Mouse (Mus musculus): ENCODE results near the gene H2-K1. TPM values are rescaled to one million over a fixed set of nuclear protein-coding genes. Genes with fewer than 3 reads are reported as not detected.
"Not testable (repeated sequence)": the region's sequence is repeated elsewhere in the genome, so short reads cannot be mapped to it uniquely, and the experiment has no call there.

The H2-K1 gene
- polyA plus RNA-seq, 2 experiments from 2014 or later, result 5,395 to 7,513 TPM

- no peak for ATAC-seq
Measured at GRCm38 (mm10) chr17:33954646-33955554, 45.2 kb downstream of the H2-K1 start.

GRCm38 (mm10) chr17:33953961-33954565 lies 46.1 kb downstream of the H2-K1 start:
- ATAC-seq, result no peak

- no peak for ATAC-seq
Measured at GRCm38 (mm10) chr17:33953310-33953709, 46.8 kb downstream of the H2-K1 start.

GRCm38 (mm10) chr17:33952879-33953278 lies 47.3 kb downstream of the H2-K1 start:
- ATAC-seq, result no peak

GRCm38 (mm10) chr17:33952015-33952414 lies 48.1 kb downstream of the H2-K1 start:
- not testable (repeated sequence) for ATAC-seq

GRCm38 (mm10) chr17:33951021-33951946 lies 48.9 kb downstream of the H2-K1 start, which contains the start of gene B3galt4:
TSS of gene B3galt4 (minus strand) at chr17:33951488.
- peak; percentile 59 for ATAC-seq

GRCm38 (mm10) chr17:33950131-33950625 lies 50.0 kb downstream of the H2-K1 start:
- no peak for ATAC-seq

- no peak for ATAC-seq
Measured at GRCm38 (mm10) chr17:33948905-33949537, 51.1 kb downstream of the H2-K1 start.

GRCm38 (mm10) chr17:33948090-33948904 lies 51.9 kb downstream of the H2-K1 start:
- ATAC-seq, result no peak

- ATAC-seq, result peak; percentile 30
Measured at GRCm38 (mm10) chr17:33947430-33948089, 52.6 kb downstream of the H2-K1 start.

Other genes with a start within 250 kb of the H2-K1 start
- 100 to 1,000 TPM; 257 to 400 TPM for gene Rab11b, start 239.8 kb downstream of the H2-K1 start, polyA plus RNA-seq (2017; shearing (Covaris generic))
- gene Angptl4, start 218.5 kb downstream of the H2-K1 start, polyA plus RNA-seq (2017; shearing (Covaris generic)), result 1 to 10 TPM; 4.4 to 6.1 TPM
- gene Kank3, start 189.8 kb downstream of the H2-K1 start, polyA plus RNA-seq (2017; shearing (Covaris generic)), result 1 to 10 TPM; 6.3 to 8.9 TPM
- 1,000 to 10,000 TPM; 1,453 to 2,471 TPM for gene Rps28, start 175.8 kb downstream of the H2-K1 start, polyA plus RNA-seq (2017; shearing (Covaris generic))
- gene Ndufa7, start 175.8 kb downstream of the H2-K1 start, polyA plus RNA-seq (2017; shearing (Covaris generic)), result 100 to 1,000 TPM; 377 to 404 TPM
- 10 to 100 TPM; 11.0 to 11.9 TPM for gene Cd320, start 157.3 kb downstream of the H2-K1 start, polyA plus RNA-seq (2017; shearing (Covaris generic))
- not detected for gene Gm7029, start 126.5 kb downstream of the H2-K1 start, polyA plus RNA-seq (2017; shearing (Covaris generic))
- gene Kifc1, start 109.7 kb downstream of the H2-K1 start, polyA plus RNA-seq (2017; shearing (Covaris generic)), result 1 to 10 TPM; 1.3 to 4.7 TPM
- 1 to 10 TPM; 2.0 to 3.1 TPM for gene Platr17, start 95.2 kb downstream of the H2-K1 start, polyA plus RNA-seq (2017; shearing (Covaris generic))
- gene Daxx, start 90.9 kb downstream of the H2-K1 start, polyA plus RNA-seq (2017; shearing (Covaris generic)), result 100 to 1,000 TPM; 117 to 200 TPM
- 100 to 1,000 TPM; 348 to 555 TPM for gene Tapbp, start 84.4 kb downstream of the H2-K1 start, polyA plus RNA-seq (2017; shearing (Covaris generic))
- 1 to 10 TPM; 3.6 to 3.8 TPM for gene Zbtb22, start 84.4 kb downstream of the H2-K1 start, polyA plus RNA-seq (2017; shearing (Covaris generic))
- gene Rgl2, start 70.8 kb downstream of the H2-K1 start, polyA plus RNA-seq (2017; shearing (Covaris generic)), result 10 to 100 TPM; 30.2 to 31.4 TPM
- 100 to 1,000 TPM; 121 to 141 TPM for gene Pfdn6, start 60.0 kb downstream of the H2-K1 start, polyA plus RNA-seq (2017; shearing (Covaris generic))
- gene Wdr46, start 59.7 kb downstream of the H2-K1 start, polyA plus RNA-seq (2017; shearing (Covaris generic)), result 10 to 100 TPM; 11.5 to 14.3 TPM
- 10 to 100 TPM; 13.2 to 21.0 TPM for gene B3galt4, start 48.9 kb downstream of the H2-K1 start, polyA plus RNA-seq (2017; shearing (Covaris generic))
- 10 to 100 TPM; 27.4 to 47.4 TPM for gene Vps52, start 44.5 kb downstream of the H2-K1 start, polyA plus RNA-seq (2017; shearing (Covaris generic))
- 1,000 to 10,000 TPM; 6,766 to 6,959 TPM for gene Rps18, start 44.3 kb downstream of the H2-K1 start, polyA plus RNA-seq (2017; shearing (Covaris generic))
- gene Ring1, start 24.3 kb upstream of the H2-K1 start, polyA plus RNA-seq (2017; shearing (Covaris generic)), result 1 to 10 TPM; 2.2 to 2.3 TPM
- 10 to 100 TPM; 20.9 to 21.4 TPM for gene H2-Ke6, start 27.7 kb upstream of the H2-K1 start, polyA plus RNA-seq (2017; shearing (Covaris generic))
- gene Slc39a7, start 31.3 kb upstream of the H2-K1 start, polyA plus RNA-seq (2017; shearing (Covaris generic)), result 10 to 100 TPM; 53.0 to 92.6 TPM
- gene Rxrb, start 31.5 kb upstream of the H2-K1 start, polyA plus RNA-seq (2017; shearing (Covaris generic)), result 10 to 100 TPM; 11.2 to 12.5 TPM
- under 1 TPM; 0.15 to 0.42 TPM for gene Col11a2, start 39.1 kb upstream of the H2-K1 start, polyA plus RNA-seq (2017; shearing (Covaris generic))
- 10 to 100 TPM; 56.0 to 68.2 TPM for gene H2-Oa, start 92.0 kb upstream of the H2-K1 start, polyA plus RNA-seq (2017; shearing (Covaris generic))
- 100 to 1,000 TPM; 144 to 205 TPM for gene H2-DMa, start 119.2 kb upstream of the H2-K1 start, polyA plus RNA-seq (2017; shearing (Covaris generic))
- 100 to 1,000 TPM; 108 to 154 TPM for gene Brd2, start 122.3 kb upstream of the H2-K1 start, polyA plus RNA-seq (2017; shearing (Covaris generic))
- 10 to 100 TPM in 1 of 2 experiments, 1 to 10 TPM in 1; 3.7 to 27.1 TPM for gene H2-DMb2, start 143.0 kb upstream of the H2-K1 start, polyA plus RNA-seq (2017; shearing (Covaris generic))
- 1 to 10 TPM; 3.4 to 6.2 TPM for gene H2-DMb1, start 152.7 kb upstream of the H2-K1 start, polyA plus RNA-seq (2017; shearing (Covaris generic))
- 100 to 1,000 TPM; 163 to 238 TPM for gene Tap1, start 187.2 kb upstream of the H2-K1 start, polyA plus RNA-seq (2017; shearing (Covaris generic))
- gene Psmb9, start 187.4 kb upstream of the H2-K1 start, polyA plus RNA-seq (2017; shearing (Covaris generic)), result 100 to 1,000 TPM; 280 to 324 TPM
- 100 to 1,000 TPM; 781 to 871 TPM for gene Psmb8, start 197.4 kb upstream of the H2-K1 start, polyA plus RNA-seq (2017; shearing (Covaris generic))
- 100 to 1,000 TPM in 1 of 2 experiments, 10 to 100 TPM in 1; 78.9 to 260 TPM for gene Tap2, start 203.2 kb upstream of the H2-K1 start, polyA plus RNA-seq (2017; shearing (Covaris generic))
- gene H2-Ob, start 238.6 kb upstream of the H2-K1 start, polyA plus RNA-seq (2017; shearing (Covaris generic)), result 100 to 1,000 TPM in 1 of 2 experiments, 10 to 100 TPM in 1; 81.1 to 105 TPM